Mouse (Mus musculus) MEL-GATA-1-ER (cell line): ENCODE measurements around the gene Micu1.
A peak's percentile ranks its signal among the peaks of the same experiment; 100 is the strongest.

Experiments used
- DNase-seq: peaks from one replicate; pipeline ENCODE4 v3.0.0-alpha.2; 2012; ENCODE audit warnings: low read depth; ENCODE audit errors: extremely low read depth

Micu1 gene

GRCm38 (mm10) chr10:59774141-59774534 lies 71.9 kb downstream of the Micu1 start:
- DNase-seq = no peak

- DNase-seq = no peak
Observed at GRCm38 (mm10) chr10:59777246-59777645, 75.0 kb downstream of the Micu1 start.

- no peak for DNase-seq
Observed at GRCm38 (mm10) chr10:59778137-59778710, 75.9 kb downstream of the Micu1 start.

GRCm38 (mm10) chr10:59780698-59781097 lies 78.4 kb downstream of the Micu1 start:
- DNase-seq = no peak

GRCm38 (mm10) chr10:59781205-59781931 lies 79.1 kb downstream of the Micu1 start:
- no peak for DNase-seq

GRCm38 (mm10) chr10:59784731-59785685 lies 82.7 kb downstream of the Micu1 start:
- no peak for DNase-seq

GRCm38 (mm10) chr10:59786289-59786688 lies 84.0 kb downstream of the Micu1 start:
- no peak for DNase-seq

GRCm38 (mm10) chr10:59787140-59787800 lies 85.0 kb downstream of the Micu1 start:
- peak; percentile 11 for DNase-seq

GRCm38 (mm10) chr10:59787870-59788269 lies 85.6 kb downstream of the Micu1 start:
- no peak for DNase-seq

- DNase-seq = no peak
Observed at GRCm38 (mm10) chr10:59790291-59790929, 88.1 kb downstream of the Micu1 start.

- no peak for DNase-seq
Observed at GRCm38 (mm10) chr10:59791896-59792295, 89.6 kb downstream of the Micu1 start.

- no peak for DNase-seq
Observed at GRCm38 (mm10) chr10:59792575-59793176, 90.4 kb downstream of the Micu1 start.

- no peak for DNase-seq
Observed at GRCm38 (mm10) chr10:59793454-59793853, 91.2 kb downstream of the Micu1 start.

GRCm38 (mm10) chr10:59795085-59795484 lies 92.8 kb downstream of the Micu1 start:
- DNase-seq = no peak

GRCm38 (mm10) chr10:59795902-59796301 lies 93.6 kb downstream of the Micu1 start:
- DNase-seq = no peak

- DNase-seq = no peak
Observed at GRCm38 (mm10) chr10:59798371-59798770, 96.1 kb downstream of the Micu1 start.

- DNase-seq = no peak
Observed at GRCm38 (mm10) chr10:59799303-59800044, 97.2 kb downstream of the Micu1 start.

GRCm38 (mm10) chr10:59800159-59800558 lies 97.9 kb downstream of the Micu1 start:
- DNase-seq = no peak

- DNase-seq = no peak
Observed at GRCm38 (mm10) chr10:59800826-59801501, 98.7 kb downstream of the Micu1 start.
